Mouse (Mus musculus): ENCODE measurements around the gene Lag3.

Lag3 gene

DNA sequence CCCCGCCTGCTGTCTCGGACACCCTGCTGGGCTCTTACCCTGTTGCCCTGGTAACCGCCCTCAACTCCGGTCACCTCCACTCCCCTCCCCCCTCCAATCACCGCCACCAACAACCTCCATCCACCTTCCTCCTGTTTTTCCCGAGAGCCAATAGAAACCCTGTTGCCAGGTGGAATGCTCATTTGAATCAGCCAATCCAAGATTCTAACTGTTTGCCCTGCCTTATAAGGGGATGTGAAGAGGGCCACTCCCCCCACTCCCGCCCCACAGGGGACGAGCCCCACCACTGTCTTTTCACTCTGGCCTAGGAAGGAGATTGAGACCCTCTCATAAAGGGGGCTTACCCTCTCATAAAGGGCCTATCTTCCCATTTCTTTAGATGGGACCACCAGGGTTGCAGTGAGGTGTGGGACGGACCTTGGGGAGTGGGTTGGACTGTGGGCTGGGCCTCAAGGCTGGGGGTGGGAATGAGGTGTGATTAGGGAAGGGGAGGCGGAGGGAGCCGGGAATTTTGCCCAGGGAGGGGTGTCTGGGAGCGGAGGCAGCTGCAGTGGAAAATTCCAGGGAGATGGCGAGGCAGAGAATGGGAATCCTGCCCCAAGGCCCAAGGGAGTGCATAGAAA is 8.3 kb upstream of the Lag3 start, which contains the start of gene Ptms:
Ptms (minus strand) TSS at position 409 of the 623 bp plus-strand sequence.
- peak; percentile 85 for DNase-seq (ENCODE audit: low spot score)

DNA sequence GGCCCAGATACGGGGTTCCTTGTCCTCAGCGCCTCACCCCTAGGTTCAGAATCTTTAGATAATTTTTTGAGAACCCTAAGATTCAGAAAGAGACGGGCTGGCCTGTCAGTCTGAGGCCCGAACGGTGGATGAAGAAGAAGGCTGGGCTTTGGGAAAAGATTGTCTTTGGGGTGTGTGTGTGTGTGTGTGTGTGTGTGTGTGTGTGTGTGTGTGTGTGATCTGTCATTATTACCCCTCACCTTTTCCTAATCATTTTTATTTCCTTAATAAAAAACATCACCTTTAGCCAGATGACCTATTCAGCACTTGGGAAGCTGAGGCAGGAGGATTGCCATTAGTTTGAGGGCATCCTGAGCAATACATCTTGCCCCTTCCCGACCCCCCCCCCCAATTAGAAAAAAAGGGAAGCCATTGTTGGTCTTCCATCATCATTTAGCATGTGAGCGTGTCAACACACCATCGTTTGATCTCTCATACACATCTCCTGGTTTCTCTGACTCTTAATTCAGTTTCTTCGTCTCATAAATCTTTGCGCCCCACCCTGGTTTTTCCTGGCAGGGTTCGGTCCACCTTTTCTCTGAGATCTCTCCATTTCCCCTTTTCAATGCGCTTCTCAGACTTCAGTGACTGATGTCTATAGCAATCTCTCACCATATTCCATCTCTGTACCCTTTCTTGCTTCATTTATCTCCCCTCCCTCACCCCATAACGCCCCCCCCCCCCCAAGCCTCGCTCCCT is 7.6 kb upstream of the Lag3 start:
- DNase-seq (ENCODE audit: low spot score): no peak

DNA sequence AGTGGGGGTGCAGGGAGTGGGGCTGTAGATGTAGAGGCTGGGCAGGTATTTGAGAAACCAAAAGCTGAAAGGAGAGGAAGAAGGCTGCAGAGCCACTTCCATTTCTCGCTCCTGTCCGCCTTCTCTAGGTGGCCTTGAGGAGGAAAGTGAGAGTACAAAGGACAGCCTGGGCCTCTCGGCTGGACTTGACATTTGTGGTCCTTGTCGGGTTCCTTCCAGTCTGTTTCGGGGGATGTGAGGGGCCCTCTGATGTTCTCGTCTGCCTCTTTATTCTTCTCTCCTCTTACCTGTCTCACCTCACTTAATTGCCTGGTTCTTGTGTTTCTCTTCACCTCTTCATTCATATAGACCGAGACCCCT is 6.8 kb upstream of the Lag3 start:
- DNase-seq (ENCODE audit: low spot score): no peak

DNA sequence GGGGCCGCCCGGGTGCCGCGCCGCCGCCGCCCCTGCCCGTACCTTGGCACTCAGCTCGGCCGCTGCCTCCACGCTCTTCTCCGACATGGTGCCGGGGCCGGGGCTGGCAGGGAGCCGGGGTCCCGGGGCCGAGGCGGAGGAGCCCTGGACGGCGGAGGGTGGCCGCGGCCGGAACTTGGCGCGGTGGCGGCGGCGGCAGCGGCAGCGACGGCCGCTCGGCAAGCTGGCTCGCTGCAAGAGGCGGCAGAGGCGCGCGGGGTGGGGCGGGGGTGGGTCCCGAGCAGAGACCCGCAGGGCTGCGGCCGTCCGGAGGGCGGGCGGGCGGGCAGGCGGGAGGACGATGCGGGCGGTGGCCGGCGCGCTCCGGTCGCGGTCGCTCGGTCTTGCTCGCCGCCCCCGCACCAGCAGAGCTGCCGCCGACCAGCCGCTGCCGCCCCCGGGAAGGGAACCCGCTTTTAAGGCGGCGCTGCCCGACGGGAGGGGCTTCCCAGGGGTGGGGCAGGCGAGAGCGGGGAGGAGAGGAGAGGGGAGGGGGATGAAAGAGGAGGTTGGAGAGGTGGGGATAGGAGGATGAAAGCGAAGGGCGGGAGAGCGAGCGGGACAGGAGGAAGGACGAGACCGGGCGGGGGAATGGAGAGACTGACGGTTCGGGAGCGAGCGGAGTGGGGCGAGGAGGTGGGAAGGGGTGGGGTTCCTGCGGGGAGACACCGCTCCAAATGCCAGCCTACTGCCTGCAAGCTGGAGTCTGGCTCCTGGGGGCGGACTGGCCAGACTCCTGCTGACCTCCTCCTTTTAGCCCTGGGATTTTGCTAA is 6.2 kb upstream of the Lag3 start:
- peak; percentile 87 for DNase-seq (ENCODE audit: low spot score)

DNA sequence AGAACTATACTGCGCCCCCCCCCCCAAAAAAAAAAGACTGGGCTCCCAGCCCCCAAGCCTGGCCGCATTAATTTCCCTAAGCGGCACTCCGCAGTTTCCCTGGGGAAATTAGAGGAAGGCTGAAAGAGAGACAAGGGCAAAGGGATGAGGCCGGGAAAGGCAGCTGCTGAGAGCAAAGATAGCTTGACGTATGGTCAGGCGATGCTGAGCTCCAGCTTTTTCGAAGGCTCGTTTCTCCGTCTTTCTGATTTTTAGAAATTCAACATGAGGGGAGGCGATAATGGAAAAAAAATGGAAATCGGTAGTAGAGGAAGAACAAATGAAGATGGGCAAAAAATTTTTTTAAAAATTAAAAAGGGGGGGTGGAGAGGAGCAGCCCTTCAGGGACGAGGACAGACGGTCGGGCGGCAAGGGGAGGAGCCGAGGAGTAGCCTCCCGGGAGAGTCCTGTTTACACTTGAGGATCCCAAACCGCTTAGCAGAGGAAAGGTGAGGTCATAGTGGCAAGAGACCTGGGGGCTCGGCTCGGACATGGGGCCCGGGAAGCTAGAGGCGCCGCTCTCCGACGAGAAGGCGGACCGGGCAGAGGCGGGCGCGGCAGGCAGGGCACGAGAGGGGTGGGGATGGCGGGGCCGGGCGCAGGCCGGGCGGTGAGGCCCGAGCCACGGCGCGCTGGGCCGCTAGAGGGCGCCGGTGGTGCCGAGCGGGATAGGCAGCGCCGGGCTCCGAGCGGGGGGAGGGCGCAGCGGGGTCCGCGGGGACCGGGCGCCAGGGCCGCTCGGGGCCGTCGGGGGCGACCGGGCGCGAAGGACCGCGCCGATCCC is 5.4 kb upstream of the Lag3 start:
- DNase-seq (ENCODE audit: low spot score): peak; percentile 92

DNA sequence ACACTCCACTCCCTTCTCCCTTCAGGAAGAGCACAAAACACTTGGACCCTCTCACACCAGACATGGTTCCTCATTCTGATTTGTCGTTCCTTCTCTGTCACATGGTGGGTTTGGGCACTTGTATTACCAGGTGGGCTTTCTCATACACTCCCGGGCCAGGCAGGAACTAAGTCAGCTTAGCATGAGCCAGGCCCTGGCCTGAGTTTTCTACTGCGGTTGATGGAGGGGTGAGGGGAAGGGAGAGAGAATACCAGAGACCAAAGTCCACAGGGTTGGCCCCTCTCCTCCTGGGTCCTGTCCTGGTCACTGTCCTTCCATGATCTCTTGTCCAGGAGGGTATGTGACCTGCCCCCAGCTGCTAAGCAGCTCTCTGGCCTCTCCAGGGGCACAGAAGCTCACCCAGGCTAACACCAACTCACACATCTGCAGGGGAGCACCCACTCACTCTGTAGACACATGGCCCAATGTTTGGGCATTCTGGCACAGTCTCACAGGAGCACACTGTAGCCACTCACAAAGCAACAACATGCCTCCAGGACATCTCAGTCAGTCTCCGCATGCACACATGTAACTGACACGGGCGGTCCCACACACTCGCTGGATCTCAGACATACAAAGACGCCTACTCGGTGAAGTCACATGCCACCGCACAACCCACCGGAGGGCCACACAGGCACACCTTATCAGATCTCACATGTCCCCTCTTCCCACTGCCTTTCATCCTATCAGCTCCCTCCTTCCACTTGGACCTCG is 4.6 kb upstream of the Lag3 start:
- no peak for DNase-seq (ENCODE audit: low spot score)

DNA sequence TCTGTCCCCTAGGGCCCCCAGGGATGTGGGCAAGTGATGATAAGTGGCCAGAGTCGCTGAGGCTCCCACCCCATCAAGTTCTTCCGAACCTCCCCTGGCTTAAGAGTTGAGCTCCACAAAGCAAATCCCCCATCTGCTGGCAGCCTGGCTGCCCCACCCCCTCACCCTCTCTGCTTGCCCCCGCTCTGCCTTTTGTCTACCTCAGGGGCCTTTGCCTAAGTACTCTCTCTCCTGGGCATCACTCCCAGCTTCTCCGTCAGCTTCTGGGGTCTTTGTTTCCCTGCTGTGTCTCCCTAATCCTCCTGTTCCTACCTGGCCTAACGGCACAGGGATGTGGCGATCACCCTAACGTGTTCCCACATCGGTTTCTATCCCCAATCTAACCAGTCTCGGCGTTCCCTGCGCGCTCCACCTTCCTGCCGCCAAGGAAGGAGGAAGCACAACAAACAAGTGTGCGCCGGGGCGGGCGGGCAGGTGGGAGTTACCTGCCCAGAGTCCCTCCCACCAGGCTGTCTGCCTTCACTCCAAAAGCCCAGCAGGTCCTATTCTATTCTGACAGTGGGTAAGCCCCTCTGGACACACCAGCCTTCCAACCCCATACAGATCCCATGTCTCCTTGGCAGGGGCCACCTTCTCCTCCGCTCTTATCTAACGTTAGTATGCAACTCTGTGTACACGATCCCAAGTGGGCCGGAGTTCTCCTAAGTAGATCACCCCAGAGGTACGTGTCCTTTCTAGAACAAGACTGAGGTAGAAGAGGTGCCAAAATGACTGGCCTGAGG is 3.8 kb upstream of the Lag3 start:
- no peak for DNase-seq (ENCODE audit: low spot score)

DNA sequence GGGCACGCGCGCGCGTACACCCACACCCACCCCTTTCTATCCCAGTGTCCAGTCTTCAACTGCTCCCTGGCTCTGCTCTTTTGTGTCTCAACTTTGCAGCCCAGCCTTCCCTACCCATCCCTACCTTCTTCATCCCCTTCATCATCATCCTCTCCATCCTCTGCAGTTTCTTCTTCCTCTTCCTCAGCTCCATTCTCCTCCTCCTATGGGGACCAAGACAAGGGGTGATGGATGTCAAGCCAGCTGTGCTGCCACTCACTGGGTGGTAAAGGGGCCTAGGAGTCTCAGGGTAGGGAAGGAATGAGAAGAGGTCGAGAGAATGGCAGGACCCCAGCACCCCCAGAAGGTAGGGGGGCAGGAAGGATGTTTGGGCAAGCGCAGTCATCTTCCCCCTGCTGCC is 3.0 kb upstream of the Lag3 start:
- DNase-seq (ENCODE audit: low spot score): no peak

DNA sequence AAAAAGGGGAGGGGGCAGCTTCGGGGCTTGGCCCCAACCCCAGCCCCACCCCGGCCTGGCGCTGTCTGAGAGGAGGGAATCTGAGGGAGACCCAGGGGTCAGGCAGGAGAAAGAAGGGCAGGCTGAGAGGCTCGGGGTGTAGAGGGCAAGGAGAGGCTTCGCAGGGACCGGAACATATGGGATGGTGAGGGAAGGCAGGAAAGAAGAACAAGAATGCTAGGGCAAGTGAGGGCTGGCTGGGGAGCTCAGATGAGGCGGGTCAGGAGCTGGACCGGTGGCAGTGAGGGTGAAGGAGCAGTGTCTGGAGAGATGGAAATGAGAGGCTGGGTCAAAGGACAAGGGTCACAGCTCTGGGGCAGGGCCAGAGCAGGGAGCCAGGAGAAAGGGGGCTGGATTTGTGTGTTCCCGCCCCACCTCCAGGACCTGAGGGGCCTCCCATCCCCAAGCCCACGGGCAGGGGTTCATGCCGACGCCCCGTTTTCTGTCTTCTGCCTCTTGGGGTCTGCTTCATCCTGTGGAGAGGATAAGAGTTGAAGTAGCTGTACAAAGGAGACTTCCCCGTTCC is 2.3 kb upstream of the Lag3 start:
- DNase-seq (ENCODE audit: low spot score): no peak

DNA sequence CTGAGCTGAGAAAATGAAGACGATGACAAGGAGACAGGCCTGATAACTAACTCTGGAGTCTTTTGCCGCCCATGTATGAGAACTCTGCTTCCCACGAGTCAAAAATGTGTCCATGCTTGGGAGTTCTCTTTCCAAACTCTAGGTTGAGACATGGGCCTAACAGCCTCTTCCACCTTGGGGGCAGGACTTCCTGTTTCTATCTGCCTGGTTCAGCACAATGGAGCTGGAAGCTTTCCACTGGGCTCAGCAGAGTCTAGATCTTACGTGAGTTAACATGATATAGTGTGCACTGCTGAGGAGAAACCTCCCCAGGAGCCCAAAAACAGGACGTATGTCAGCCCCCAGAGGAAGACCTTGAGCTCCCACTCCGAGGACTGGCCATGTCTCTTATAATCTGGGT is 1.7 kb upstream of the Lag3 start:
- DNase-seq (ENCODE audit: low spot score): no peak

DNA sequence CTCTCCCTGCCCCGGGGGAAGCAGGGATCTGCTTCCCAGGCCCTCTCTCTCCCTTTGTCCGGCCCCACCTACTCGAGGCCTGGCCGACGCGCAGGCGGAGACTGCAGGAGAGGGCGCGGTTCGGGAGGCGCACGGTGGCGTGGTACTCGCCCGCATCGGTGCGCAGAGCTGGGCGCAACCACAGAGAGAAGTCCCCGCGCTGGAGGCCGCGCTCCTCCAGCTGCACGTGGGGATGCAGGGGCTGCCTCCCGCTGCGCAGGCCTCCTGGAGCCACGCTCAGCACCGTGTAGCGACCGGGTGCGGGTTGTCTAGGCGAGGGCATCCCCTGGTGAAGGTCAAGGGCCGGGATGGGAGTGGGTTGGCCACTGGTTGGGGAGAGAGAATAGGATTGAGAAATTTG is 1.5 kb downstream of the Lag3 start:
- no peak for DNase-seq (ENCODE audit: low spot score)

DNA sequence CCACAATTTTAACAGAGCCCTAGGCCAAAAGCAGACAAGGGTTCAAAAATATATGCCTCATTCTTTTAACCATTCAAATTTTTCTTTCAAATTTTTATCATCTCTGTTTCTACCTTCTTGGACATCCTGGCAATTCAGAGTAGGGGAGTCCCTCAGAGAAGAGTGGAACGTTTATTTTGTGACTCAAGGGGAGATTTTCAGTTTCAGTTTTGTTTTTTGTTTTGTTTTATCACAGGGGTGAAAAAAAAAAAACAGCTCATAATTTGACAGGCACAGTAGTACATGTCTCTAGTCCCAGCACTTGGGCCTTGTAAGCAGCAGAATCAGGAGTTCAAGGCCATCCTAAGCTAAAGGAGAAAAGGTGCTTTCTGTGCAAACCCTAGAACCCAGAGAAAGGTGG is 3.7 kb downstream of the Lag3 start:
- no peak for DNase-seq (ENCODE audit: low spot score)

DNA sequence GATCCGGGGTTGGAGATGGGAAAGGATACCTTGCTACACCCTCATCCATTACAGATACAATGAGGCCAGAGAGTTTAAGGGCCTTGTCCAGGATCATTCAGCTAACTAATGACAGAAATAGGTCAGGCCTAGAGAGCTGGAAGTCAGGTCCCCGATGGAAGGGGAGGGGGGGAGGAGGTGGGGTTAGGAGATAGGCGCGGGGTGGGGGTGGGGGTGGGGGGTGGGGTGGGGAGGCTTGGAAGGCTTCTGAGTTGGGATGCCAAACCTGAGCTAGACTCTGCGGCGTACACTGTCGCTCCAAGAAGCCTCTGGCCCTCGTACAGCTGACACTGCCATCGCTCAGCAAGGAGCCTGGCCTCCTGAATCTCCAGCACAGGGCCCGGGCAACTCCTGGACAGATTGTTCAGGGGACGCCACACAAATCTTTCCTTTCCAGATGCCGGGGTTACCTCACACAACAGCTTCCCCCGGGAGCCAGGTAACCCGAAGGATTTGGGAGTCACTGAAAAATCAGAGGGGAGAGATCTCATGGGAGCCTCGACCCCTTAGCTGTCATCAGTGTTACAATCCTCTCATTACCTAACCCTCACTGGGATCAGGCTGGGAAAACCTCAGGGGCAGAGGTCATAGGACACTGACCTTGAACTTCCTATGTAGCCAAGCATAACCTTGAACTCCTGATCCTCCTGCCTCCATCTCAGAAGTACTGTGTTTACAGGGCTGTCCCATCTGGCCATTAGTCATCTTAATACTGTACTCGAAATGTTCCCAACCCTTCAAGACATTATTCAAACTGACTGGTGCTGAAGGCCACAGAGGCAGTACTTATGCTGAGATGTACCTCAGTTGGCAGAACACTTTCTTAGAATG is 6.3 kb downstream of the Lag3 start:
- no peak for DNase-seq (ENCODE audit: low spot score)

DNA sequence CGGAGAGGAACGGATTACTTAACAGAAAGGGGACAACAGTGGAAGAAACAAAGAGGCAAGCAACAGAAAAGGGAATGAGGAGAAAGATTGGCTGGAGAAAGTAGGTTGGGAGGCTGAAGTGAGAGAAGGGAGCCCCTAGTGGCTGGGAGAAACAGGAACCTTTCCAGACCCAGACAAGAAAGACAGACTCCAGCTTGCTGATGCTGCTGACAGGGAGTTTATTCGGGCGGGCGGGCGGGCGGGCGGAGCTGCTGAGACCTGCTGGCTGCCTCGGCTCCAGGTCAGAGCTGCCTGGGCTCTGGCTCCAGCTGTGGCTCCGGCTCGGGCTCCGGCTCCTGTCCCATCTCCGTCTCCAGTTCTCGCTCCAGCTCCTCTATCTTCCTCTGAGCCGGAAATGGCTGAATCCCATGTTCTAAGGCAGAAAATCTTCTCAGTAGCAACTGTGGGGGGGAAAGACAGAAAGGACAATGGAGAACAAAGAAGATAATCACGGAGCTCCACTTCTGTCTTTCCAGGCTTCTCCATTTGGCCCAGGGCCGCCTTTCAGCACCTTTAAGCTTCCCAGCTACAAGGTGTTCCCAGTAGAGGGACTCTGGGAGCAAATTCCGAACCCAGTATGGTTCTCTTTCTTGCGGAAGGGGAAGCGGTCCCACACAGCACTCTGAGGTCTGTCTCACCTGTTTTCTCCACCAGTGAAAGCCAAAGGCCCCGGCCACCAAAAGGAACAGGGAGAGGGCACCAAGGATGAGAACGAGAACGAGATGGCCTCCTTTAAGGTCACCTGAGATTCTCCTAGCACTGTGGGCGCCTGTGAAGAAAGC is 7.1 kb downstream of the Lag3 start:
- DNase-seq (ENCODE audit: low spot score): no peak

DNA sequence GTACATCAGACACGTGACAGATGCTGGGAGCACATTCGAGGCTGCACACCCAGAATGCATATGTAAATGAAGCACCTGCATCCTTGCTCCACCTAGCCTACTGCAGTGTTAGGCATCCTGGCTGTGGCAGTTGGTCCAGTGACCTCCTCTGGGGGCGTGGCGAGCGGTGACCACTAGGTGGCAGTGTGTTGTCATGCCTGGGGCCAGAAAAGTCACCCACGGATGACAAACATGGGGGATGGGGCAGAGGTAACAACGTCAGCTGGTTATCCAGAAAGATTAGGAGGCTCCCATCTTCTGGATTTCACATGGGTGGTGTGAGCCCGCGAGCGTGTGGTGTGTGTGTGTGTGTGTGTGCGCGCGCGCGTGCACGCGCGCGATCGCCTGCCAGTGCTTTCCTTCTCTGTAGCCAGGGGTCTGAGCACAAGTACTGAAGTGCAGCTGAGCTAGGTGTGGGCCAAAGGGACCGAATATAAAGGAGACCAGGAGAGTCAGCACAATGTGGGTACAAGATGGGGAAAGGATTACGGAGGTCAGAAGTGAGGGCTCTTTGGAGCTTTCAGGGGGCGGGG is 7.8 kb downstream of the Lag3 start:
- peak; percentile 97 for DNase-seq (ENCODE audit: low spot score)

DNA sequence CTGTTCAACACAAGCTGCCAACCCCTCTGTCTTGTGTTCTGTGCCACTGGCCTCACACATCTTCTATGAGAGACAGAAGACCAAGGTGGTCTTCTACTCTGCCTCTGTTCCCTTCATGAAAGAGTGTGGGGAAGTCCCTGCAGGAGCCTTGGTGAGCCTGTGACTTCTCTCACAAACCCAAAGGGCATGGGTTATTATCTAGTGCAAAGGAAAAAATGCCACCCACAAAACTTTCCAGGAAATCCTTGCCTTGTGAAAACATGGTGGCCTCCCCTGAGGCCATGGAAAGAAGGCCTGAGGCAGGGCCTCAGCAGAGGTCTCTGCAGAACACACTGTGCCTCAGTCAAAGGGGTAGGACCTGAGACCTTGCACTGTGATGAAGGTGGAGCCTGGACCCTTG is 9.7 kb downstream of the Lag3 start:
- DNase-seq (ENCODE audit: low spot score): no peak

DNA sequence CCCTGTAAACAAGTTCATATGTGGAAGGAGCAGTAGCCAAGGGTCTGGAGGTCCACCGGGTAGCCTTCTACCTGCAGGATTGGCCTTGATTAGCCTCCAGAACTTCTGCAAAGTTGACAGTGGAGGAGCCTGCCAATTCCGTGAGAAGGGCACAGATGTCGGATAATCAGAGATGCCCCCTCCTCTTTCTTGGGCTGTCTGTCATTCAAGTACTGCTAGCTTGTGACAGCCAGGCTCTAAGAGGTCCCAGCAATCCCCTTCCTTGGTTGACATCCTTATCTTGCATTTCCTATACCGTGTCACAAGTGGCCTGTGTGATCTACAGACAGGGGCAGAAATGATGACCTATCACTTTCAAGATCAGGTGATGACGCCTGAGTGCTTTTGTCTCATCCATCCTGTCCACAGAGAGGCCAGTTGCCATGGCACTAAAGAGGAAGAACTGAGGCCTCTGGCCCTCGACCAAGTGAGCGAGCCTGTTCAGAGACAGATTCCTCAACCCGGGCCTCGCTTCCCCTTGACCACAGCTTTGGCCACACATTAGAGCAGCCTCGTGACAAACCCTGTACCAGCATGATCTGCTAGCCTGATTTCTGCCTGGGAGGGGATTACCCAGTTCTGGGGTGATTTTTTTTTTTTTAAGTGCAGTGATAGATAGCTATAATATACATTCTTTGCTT is 10.6 kb downstream of the Lag3 start:
- DNase-seq (ENCODE audit: low spot score): no peak

Measured in ovary, postnatal 14 days (tissue).